Mouse (Mus musculus) C2C12 (cell line): ENCODE results near the gene 4930579F01Rik. TPM values are rescaled to one million over a fixed set of nuclear protein-coding genes. Genes with fewer than 3 reads are reported as not detected.

Experiments
- H3K27me3 ChIP-seq: one replicate; pipeline ENCODE4 v1.6.1; 2011; ENCODE audit not compliant: control insufficient read depth, insufficient read depth, insufficient read length
- H3K36me3 ChIP-seq: one replicate; pipeline ENCODE4 v1.6.1; 2011; ENCODE audit not compliant: control insufficient read depth, insufficient read depth
- H3K4me3 ChIP-seq: one replicate; pipeline ENCODE4 v1.5.1; 2011; ENCODE audit warnings: mild to moderate bottlenecking, control low read depth; ENCODE audit not compliant: poor library complexity, insufficient read depth, severe bottlenecking
- H3K79me2 ChIP-seq: one replicate; pipeline ENCODE4 v1.6.1; 2011; ENCODE audit not compliant: control insufficient read depth, insufficient read depth
- H3K79me3 ChIP-seq: one replicate; pipeline ENCODE4 v1.6.1; 2011; ENCODE audit warnings: low read depth, control low read depth
- H3ac ChIP-seq: one replicate; pipeline ENCODE3; 2011; ENCODE audit warnings: low read depth; ENCODE audit not compliant: control insufficient read depth, insufficient read length
- CEBPB ChIP-seq: IDR thresholded peaks from one replicate; pipeline ENCODE4 v1.6.1; 2011; ENCODE audit warnings: low read depth, mild to moderate bottlenecking, control low read depth, moderate library complexity
- CTCF ChIP-seq: IDR thresholded peaks from one replicate; pipeline ENCODE4 v1.5.1; 2011; ENCODE audit not compliant: control insufficient read depth, insufficient read depth, insufficient read length
- FOSL1 ChIP-seq: IDR thresholded peaks from one replicate; pipeline ENCODE4 v1.8.0; 2011; ENCODE audit warnings: mild to moderate bottlenecking, low read length; ENCODE audit not compliant: poor library complexity, insufficient read depth, severe bottlenecking
- MAX ChIP-seq: IDR thresholded peaks from one replicate; pipeline ENCODE4 v1.6.1; 2011; ENCODE audit warnings: mild to moderate bottlenecking, control low read depth
- MYOD1 ChIP-seq: IDR thresholded peaks from one replicate; pipeline ENCODE4 v1.6.1; 2011; ENCODE audit warnings: low read depth; ENCODE audit not compliant: control insufficient read depth, insufficient read length
- MYOG ChIP-seq: IDR thresholded peaks from one replicate; pipeline ENCODE4 v1.6.1; 2011; ENCODE audit not compliant: control insufficient read depth, insufficient read length; ENCODE audit errors: extremely low read depth
- USF1 ChIP-seq: IDR thresholded peaks from one replicate; pipeline ENCODE4 v1.6.1; 2011; ENCODE audit warnings: low read depth, mild to moderate bottlenecking, control low read depth, moderate library complexity
- polyA plus RNA-seq: library from polyadenylated mRNA; unstranded; fragments of >200 nt; fragmentation: generic; extraction: Trizol; gene quantifications from one replicate; pipeline ENCODE4 v1.2.1, GENCODE M21; 2012; ENCODE audit warnings: missing spikeins

The 4930579F01Rik gene
- polyA plus RNA-seq, 1 experiment, result not detected

GRCm38 (mm10) chr3:138227782-138228181 is 34.2 kb upstream of the 4930579F01Rik start:
- Histone ChIP-seq H3K79me3 (no peaks in the 10 kb centered on the region), H3ac (no peak overlapping the region), H3K36me3 (peaks cover 25% of the 10 kb centered on the region), H3K79me2 (no peaks in the 10 kb centered on the region), H3K4me3 (no peak overlapping the region), H3K27me3 (no peaks in the 10 kb centered on the region)
- TF ChIP-seq MYOG (no peak), MAX (no peak), CTCF (no peak), FOSL1 (no peak), USF1 (no peak), MYOD1 (no peak), CEBPB (no peak)

- peaks cover 25% of the 10 kb centered on the region for H3K36me3 ChIP-seq
- H3K27me3 ChIP-seq, result no peaks in the 10 kb centered on the region
- H3K79me2 ChIP-seq, result no peaks in the 10 kb centered on the region
- TF ChIP-seq MYOD1, result no peak
- no peak for TF ChIP-seq FOSL1
- TF ChIP-seq USF1, result no peak
- TF ChIP-seq MYOG, result no peak
- TF ChIP-seq CEBPB, result no peak
- TF ChIP-seq MAX, result no peak
- TF ChIP-seq CTCF, result no peak
- no peak overlapping the region for H3K4me3 ChIP-seq
- H3ac ChIP-seq, result no peak overlapping the region
- H3K79me3 ChIP-seq, result no peaks in the 10 kb centered on the region
These were observed 33.5 kb upstream of the 4930579F01Rik start for GRCm38 (mm10) chr3:138227082-138227481.

GRCm38 (mm10) chr3:138226476-138226875 is 32.9 kb upstream of the 4930579F01Rik start:
- Histone ChIP-seq H3K4me3 (no peak overlapping the region), H3K36me3 (peaks cover 30% of the 10 kb centered on the region), H3K27me3 (no peaks in the 10 kb centered on the region), H3K79me2 (no peaks in the 10 kb centered on the region), H3K79me3 (no peaks in the 10 kb centered on the region), H3ac (no peak overlapping the region)
- TF ChIP-seq MYOG, result no peak
- TF ChIP-seq CTCF, result no peak
- no peak for TF ChIP-seq FOSL1
- no peak for TF ChIP-seq MYOD1
- TF ChIP-seq CEBPB, result no peak
- no peak for TF ChIP-seq MAX
- TF ChIP-seq USF1, result no peak

- H3K4me3 ChIP-seq, result no peak overlapping the region
- no peaks in the 10 kb centered on the region for H3K79me2 ChIP-seq
- H3K27me3 ChIP-seq, result no peaks in the 10 kb centered on the region
- TF ChIP-seq MAX, result no peak
- TF ChIP-seq CEBPB, result no peak
- no peak for TF ChIP-seq FOSL1
- no peak for TF ChIP-seq USF1
- no peak for TF ChIP-seq MYOD1
- no peak for TF ChIP-seq CTCF
- no peak for TF ChIP-seq MYOG
- H3ac ChIP-seq, result no peak overlapping the region
- H3K79me3 ChIP-seq, result no peaks in the 10 kb centered on the region
- H3K36me3 ChIP-seq, result peaks cover 30% of the 10 kb centered on the region
These were observed 32.2 kb upstream of the 4930579F01Rik start for GRCm38 (mm10) chr3:138225853-138226252.

- H3K79me2 ChIP-seq, result no peaks in the 10 kb centered on the region
- no peak overlapping the region for H3K4me3 ChIP-seq
- H3K79me3 ChIP-seq, result no peaks in the 10 kb centered on the region
- peaks cover 29% of the 10 kb centered on the region for H3K36me3 ChIP-seq
- no peaks in the 10 kb centered on the region for H3K27me3 ChIP-seq
- TF ChIP-seq MAX (no peak), FOSL1 (no peak), MYOD1 (no peak), USF1 (no peak), CEBPB (no peak), MYOG (no peak), CTCF (no peak)
- H3ac ChIP-seq, result no peak overlapping the region
These were observed 31.7 kb upstream of the 4930579F01Rik start for GRCm38 (mm10) chr3:138225331-138225730.

- H3K36me3 ChIP-seq, result peaks cover 26% of the 10 kb centered on the region
These were observed 30.8 kb upstream of the 4930579F01Rik start for GRCm38 (mm10) chr3:138224363-138224954.

More at GRCm38 (mm10) chr3:138224363-138224954, 30.8 kb upstream of the 4930579F01Rik start:
- no peak overlapping the region for H3K4me3 ChIP-seq
- H3K79me2 ChIP-seq, result no peaks in the 10 kb centered on the region
- no peak overlapping the region for H3ac ChIP-seq
- H3K27me3 ChIP-seq, result no peaks in the 10 kb centered on the region
- H3K79me3 ChIP-seq, result no peaks in the 10 kb centered on the region
- no peak for TF ChIP-seq USF1
- no peak for TF ChIP-seq MYOD1
